Mouse (Mus musculus) neural tube, embryonic 14.5 days (tissue): ENCODE measurements at regions not wholly inside any gene's neighbourhood (a gene's known extent, or its start where the extent isn't known, plus 50 kb on each side); places are given as distances from the start of the nearest gene placed in this dataset.

ENCODE experiments used
- ATAC-seq: fragments of 200-750 bp; cut with Nextera tagmentation; 2 replicates; pipeline ENCODE4 v1.8.0; 2017; ENCODE audit warnings: low read depth, mild to moderate bottlenecking, moderate TSS enrichment, moderate library complexity
- H3K27ac ChIP-seq: fragments of 300-500 bp; sonication (generic); 2 replicates; pipeline ENCODE4 v1.5.1; 2014; ENCODE audit warnings: low read depth, mild to moderate bottlenecking, control low read depth, low read length, moderate library complexity, mixed read lengths
- H3K27me3 ChIP-seq: fragments of 300-500 bp; sonication (generic); 2 replicates; pipeline ENCODE4 v1.6.1; 2014; ENCODE audit warnings: low read length; ENCODE audit not compliant: control insufficient read depth, insufficient read depth
- H3K36me3 ChIP-seq: fragments of 300-500 bp; sonication (generic); 2 replicates; pipeline ENCODE4 v1.6.1; 2014; ENCODE audit warnings: low read length, mixed read lengths; ENCODE audit not compliant: control insufficient read depth, insufficient read depth
- H3K4me1 ChIP-seq: fragments of 300-500 bp; sonication (generic); 2 replicates; pipeline ENCODE4 v1.6.1; 2014; ENCODE audit warnings: low read length; ENCODE audit not compliant: control insufficient read depth, insufficient read depth
- H3K4me2 ChIP-seq: fragments of 300-500 bp; sonication (generic); 2 replicates; pipeline ENCODE4 v1.6.1; 2014; ENCODE audit warnings: mild to moderate bottlenecking, low read depth, low read length, control low read depth
- H3K4me3 ChIP-seq: fragments of 300-500 bp; sonication (generic); 2 replicates; pipeline ENCODE4 v1.5.1; 2014; ENCODE audit warnings: low read depth, low read length, control low read depth, mixed read lengths
- H3K9ac ChIP-seq: fragments of 300-500 bp; sonication (generic); replicated peaks from 2 replicates; pipeline ENCODE4 v1.6.1; 2014; ENCODE audit warnings: low read depth, mild to moderate bottlenecking, control low read depth, low read length, mixed read lengths
- H3K9me3 ChIP-seq: fragments of 300-500 bp; sonication (generic); 2 replicates; pipeline ENCODE4 v1.6.1; 2016; ENCODE audit warnings: low read length; ENCODE audit not compliant: control insufficient read depth
- WGBS: fragments of 180-500 bp; shearing (Covaris S2); extraction: QIAGEN DNeasy Blood & Tissue Kit; methylation state at CpG from one replicate; pipeline ENCODE4 v1.1.7; 2014; 5-methylcytosine and 5-hydroxymethylcytosine counted together

GRCm38 (mm10) chr7:72675018-72675417, 368.6 kb upstream of the Mctp2 start:
- Histone ChIP-seq H3K9me3 (no peaks in the 10 kb centered on the region), H3K4me3 (no peak overlapping the region), H3K36me3 (no peaks in the 10 kb centered on the region), H3K27ac (no peak overlapping the region), H3K4me2 (no peak overlapping the region), H3K4me1 (no peaks in the 10 kb centered on the region), H3K9ac (no peak overlapping the region), H3K27me3 (no peaks in the 10 kb centered on the region)
- no peak for ATAC-seq
- 36% methylated on average over 6 of the region's 6 CpGs for WGBS

- Histone ChIP-seq H3K4me3 (no peak overlapping the region), H3K36me3 (no peaks in the 10 kb centered on the region), H3K27ac (no peak overlapping the region), H3K9me3 (no peaks in the 10 kb centered on the region), H3K4me1 (no peaks in the 10 kb centered on the region; the same call in 1 of the 2 replicates), H3K4me2 (no peak overlapping the region), H3K27me3 (no peaks in the 10 kb centered on the region), H3K9ac (no peak overlapping the region)
- ATAC-seq, result no peak
- 56% methylated on average over 2 of the region's 2 CpGs for WGBS
Measured at GRCm38 (mm10) chr7:72685803-72686202, 379.4 kb upstream of the Mctp2 start.

- ATAC-seq, result no peak
- Histone ChIP-seq H3K4me2 (no peak overlapping the region), H3K27me3 (no peaks in the 10 kb centered on the region), H3K27ac (no peak overlapping the region), H3K36me3 (no peaks in the 10 kb centered on the region), H3K9ac (no peak overlapping the region), H3K4me1 (no peaks in the 10 kb centered on the region; the same call in 1 of the 2 replicates), H3K9me3 (no peaks in the 10 kb centered on the region), H3K4me3 (no peak overlapping the region)
- WGBS, result 48% methylated on average over 4 of the region's 4 CpGs
Measured at GRCm38 (mm10) chr7:72687356-72687755, 380.9 kb upstream of the Mctp2 start.

- Histone ChIP-seq H3K4me1 (no peaks in the 10 kb centered on the region; the same call in 1 of the 2 replicates), H3K4me3 (no peak overlapping the region), H3K4me2 (no peak overlapping the region), H3K27me3 (no peaks in the 10 kb centered on the region), H3K36me3 (no peaks in the 10 kb centered on the region), H3K27ac (no peak overlapping the region), H3K9me3 (no peaks in the 10 kb centered on the region), H3K9ac (no peak overlapping the region)
- ATAC-seq, result no peak
- 72% methylated on average over 3 of the region's 3 CpGs for WGBS
Measured at GRCm38 (mm10) chr7:72691396-72691795, 385.0 kb upstream of the Mctp2 start.

- no peak for ATAC-seq
- Histone ChIP-seq H3K36me3 (no peaks in the 10 kb centered on the region), H3K9ac (no peak overlapping the region), H3K27me3 (no peaks in the 10 kb centered on the region), H3K4me1 (no peaks in the 10 kb centered on the region; the same call in 1 of the 2 replicates), H3K4me2 (no peak overlapping the region), H3K9me3 (no peaks in the 10 kb centered on the region), H3K4me3 (no peak overlapping the region), H3K27ac (no peak overlapping the region)
- 82% methylated on average over 9 of the region's 9 CpGs for WGBS
Measured at GRCm38 (mm10) chr7:72691859-72692258, 385.5 kb upstream of the Mctp2 start.

- H3K27me3 ChIP-seq, result no peaks in the 10 kb centered on the region
- no peak overlapping the region for H3K27ac ChIP-seq
- H3K4me2 ChIP-seq, result no peak overlapping the region
- no peak for ATAC-seq
- H3K4me1 ChIP-seq, result no peaks in the 10 kb centered on the region
- 80% methylated on average over 3 of the region's 3 CpGs for WGBS
- no peak overlapping the region for H3K4me3 ChIP-seq
- H3K36me3 ChIP-seq, result no peaks in the 10 kb centered on the region
- H3K9ac ChIP-seq, result no peak overlapping the region
- H3K9me3 ChIP-seq, result no peaks in the 10 kb centered on the region
Measured at GRCm38 (mm10) chr7:72696736-72697135, 390.3 kb upstream of the Mctp2 start.

GRCm38 (mm10) chr7:72703652-72704341, 397.4 kb upstream of the Mctp2 start:
- Histone ChIP-seq H3K9me3 (no peaks in the 10 kb centered on the region), H3K27me3 (no peaks in the 10 kb centered on the region), H3K36me3 (no peaks in the 10 kb centered on the region), H3K27ac (no peak overlapping the region), H3K4me1 (no peaks in the 10 kb centered on the region), H3K4me3 (no peak overlapping the region), H3K4me2 (no peak overlapping the region), H3K9ac (no peak overlapping the region)
- no peak for ATAC-seq
- WGBS, result 62% methylated on average over 5 of the region's 5 CpGs

- Histone ChIP-seq H3K27ac (no peak overlapping the region), H3K4me1 (no peaks in the 10 kb centered on the region), H3K9ac (no peak overlapping the region), H3K4me2 (no peak overlapping the region), H3K4me3 (no peak overlapping the region), H3K36me3 (no peaks in the 10 kb centered on the region), H3K9me3 (no peaks in the 10 kb centered on the region), H3K27me3 (no peaks in the 10 kb centered on the region)
- no peak for ATAC-seq
- 70% methylated on average over 8 of the region's 8 CpGs for WGBS
Measured at GRCm38 (mm10) chr7:72711193-72712131, 405.1 kb upstream of the Mctp2 start.

- Histone ChIP-seq H3K27ac (no peak overlapping the region), H3K4me3 (no peak overlapping the region), H3K4me1 (no peaks in the 10 kb centered on the region), H3K9me3 (no peaks in the 10 kb centered on the region), H3K27me3 (no peaks in the 10 kb centered on the region), H3K4me2 (no peak overlapping the region), H3K9ac (no peak overlapping the region), H3K36me3 (no peaks in the 10 kb centered on the region)
- WGBS, result 68% methylated on average over 5 of the region's 5 CpGs
- no peak for ATAC-seq
Measured at GRCm38 (mm10) chr7:72715401-72715800, 409.0 kb upstream of the Mctp2 start.
